ENCODE assay signal across 24 mouse cellular contexts in genomic region chr17:32195725-32196124, GRCm38 (mm10). TPM values are rescaled to one million over a fixed set of nuclear protein-coding genes. Genes with fewer than 3 reads are reported as not detected.
DNase-seq lines count a peak whose midpoint lies in the region; ATAC-seq and TF ChIP-seq lines count a peak whose summit lies in the region.
"Had no signal": no experiment of that assay in that cellular context is flagged by ENCODE, and none has a peak within 500 bp of the region (broad histone marks: within the 10 kb centered on the region; RNA-seq: fewer than 3 reads in every experiment).

No protein-coding gene starts in this region.

- WGBS in embryonic facial prominence, embryonic 15.5 days, result 77% methylated on average over 5 of the region's 5 CpGs
- WGBS in embryonic facial prominence, embryonic 10.5 days, result 93% methylated on average over 5 of the region's 5 CpGs

- no peak for DNase-seq in embryonic facial prominence, embryonic 10.5 days (ENCODE audit: low spot score)
- DNase-seq in G1E (ENCODE audit: low spot score), result peak; percentile 30
- DNase-seq in adrenal gland, postnatal 10 days, result no peak
- DNase-seq in cerebellum, adult 11-12 months, result no peak
- DNase-seq in adipocyte (ENCODE audit: low spot score), result no peak
- DNase-seq: adrenal gland, adult 8-10 months; adrenal gland, postnatal 36 days; cerebellum, adult 8-10 months; cerebellum, postnatal 10 days; cerebellum, postnatal 36 days; gastrocnemius, postnatal 25 days; kidney, adult 11 months had no signal

- H3K27ac ChIP-seq in embryonic facial prominence, embryonic 15.5 days (replicated peaks), result 0 out of 2 replicates have a peak overlapping the region, but pooled peaks have one; percentile 44
- no peak overlapping the region for H3K27ac ChIP-seq in embryonic facial prominence, embryonic 10.5 days (replicated peaks)
- H3K27ac ChIP-seq: embryonic facial prominence, embryonic 12.5 days; forebrain, embryonic 12.5 days; forebrain, embryonic 15.5 days; hindbrain, embryonic 10.5 days; hindbrain, embryonic 13.5 days; intestine, embryonic 15.5 days had no signal

- TF ChIP-seq CTCF in G1E (IDR thresholded peaks at IDR 0.05; ENCODE audit: low read depth, low read length), result no peak

- H3K36me3 ChIP-seq in embryonic facial prominence, embryonic 15.5 days, result peaks cover 55% of the 10 kb centered on the region
- peaks cover 57% of the 10 kb centered on the region for H3K36me3 ChIP-seq in embryonic facial prominence, embryonic 10.5 days (replicated peaks)
- peaks cover 66% of the 10 kb centered on the region for H3K36me3 ChIP-seq in G1E (replicated peaks)

- H3K4me3 ChIP-seq in embryonic facial prominence, embryonic 15.5 days (replicated peaks), result no peak overlapping the region
- no peak overlapping the region for H3K4me3 ChIP-seq in embryonic facial prominence, embryonic 10.5 days
- no peak overlapping the region for H3K4me3 ChIP-seq in G1E (ENCODE audit: low read depth, low read length)
- H3K4me3 ChIP-seq: embryonic facial prominence, embryonic 12.5 days; erythroblast, embryonic 14.5 days; forebrain, embryonic 12.5 days; forebrain, embryonic 15.5 days; hindbrain, embryonic 10.5 days; hindbrain, embryonic 13.5 days; intestine, embryonic 15.5 days had no signal

- ATAC-seq in embryonic facial prominence, embryonic 15.5 days (ENCODE audit: insufficient number of reproducible peaks, low FRiP score, low TSS enrichment, low read depth), result no peak
- no peak for ATAC-seq in G1E (ENCODE audit: extremely low read depth, insufficient number of reproducible peaks, low FRiP score, poor library complexity, severe bottlenecking)
- ATAC-seq in common myeloid progenitor, adult 5-6 weeks (replicated peaks; ENCODE audit: low read depth, poor library complexity, severe bottlenecking), result peak; percentile 40
- 0 out of 2 replicates have a peak, but pooled peaks have one; percentile 24 for ATAC-seq in megakaryocyte, adult 5-6 weeks (ENCODE audit: poor library complexity, severe bottlenecking)
- ATAC-seq: forebrain, embryonic 15.5 days; hindbrain, embryonic 16.5 days; intestine, embryonic 15.5 days had no signal

- H3K9me3 ChIP-seq in embryonic facial prominence, embryonic 15.5 days (replicated peaks), result no peaks in the 10 kb centered on the region
- no peaks in the 10 kb centered on the region for H3K9me3 ChIP-seq in embryonic facial prominence, embryonic 10.5 days
- H3K9me3 ChIP-seq in G1E (replicated peaks), result no peaks in the 10 kb centered on the region
- H3K9me3 ChIP-seq: embryonic facial prominence, embryonic 12.5 days; forebrain, embryonic 12.5 days; forebrain, embryonic 15.5 days; hindbrain, embryonic 10.5 days; hindbrain, embryonic 13.5 days; intestine, embryonic 15.5 days had no signal

- no peaks in the 10 kb centered on the region for H3K27me3 ChIP-seq in embryonic facial prominence, embryonic 15.5 days
- H3K27me3 ChIP-seq in embryonic facial prominence, embryonic 10.5 days (replicated peaks; ENCODE audit: low read depth, poor library complexity, severe bottlenecking), result peaks cover under 1% of the 10 kb centered on the region; the same call in 1 of the 2 replicates
- H3K27me3 ChIP-seq in G1E (ENCODE audit: insufficient read depth, low read length), result no peaks in the 10 kb centered on the region
- H3K27me3 ChIP-seq: embryonic facial prominence, embryonic 12.5 days; forebrain, embryonic 12.5 days; forebrain, embryonic 15.5 days; hindbrain, embryonic 13.5 days; intestine, embryonic 15.5 days had no signal

- no peak overlapping the region for H3K4me2 ChIP-seq in embryonic facial prominence, embryonic 15.5 days (replicated peaks)
- H3K4me2 ChIP-seq: embryonic facial prominence, embryonic 12.5 days; forebrain, embryonic 12.5 days; forebrain, embryonic 15.5 days; heart, embryonic 11.5 days; hindbrain, embryonic 13.5 days; intestine, embryonic 15.5 days had no signal

- H3K4me1 ChIP-seq in embryonic facial prominence, embryonic 15.5 days, result no peaks in the 10 kb centered on the region
- H3K4me1 ChIP-seq in embryonic facial prominence, embryonic 10.5 days, result no peaks in the 10 kb centered on the region
- H3K4me1 ChIP-seq in G1E (ENCODE audit: insufficient read depth, low read depth, low read length), result peaks cover 49% of the 10 kb centered on the region
- H3K4me1 ChIP-seq: embryonic facial prominence, embryonic 12.5 days; forebrain, embryonic 12.5 days; forebrain, embryonic 15.5 days; hindbrain, embryonic 10.5 days; hindbrain, embryonic 13.5 days; intestine, embryonic 15.5 days had no signal

- H3K9ac ChIP-seq in embryonic facial prominence, embryonic 15.5 days, result no peak overlapping the region
- H3K9ac ChIP-seq: embryonic facial prominence, embryonic 12.5 days; forebrain, embryonic 12.5 days; forebrain, embryonic 15.5 days; hindbrain, embryonic 13.5 days; intestine, embryonic 15.5 days had no signal

RNA-seq across cellular contexts. Expression of gene Ephx3, which starts 6.4 kb away (rescaled TPM):
- 10.3 and 11.9 TPM in 2 replicates for polyA plus RNA-seq in embryonic facial prominence, embryonic 15.5 days (2015; fragmentation: Nextera tagmentation; extraction: Ambion mirVana)
- polyA plus RNA-seq in embryonic facial prominence, embryonic 10.5 days (2016; fragmentation: Nextera tagmentation; extraction: Ambion mirVana), result 0.12 TPM in 1 of 2 replicates, not detected in the other
- total RNA-seq in G1E (2014; fragmentation: Nextera tagmentation), result 0.29 and 0.68 TPM in 2 replicates
- 0.23 and 0.38 TPM in 2 replicates for total RNA-seq in G1E (2017)
- 0.02 TPM in 1 of 2 replicates, not detected in the other for polyA plus RNA-seq in G1E (2012)
- not detected in 2 replicates for total RNA-seq in common myeloid progenitor, adult 5-6 weeks (2017)
- 0.07 and 0.23 TPM in 2 replicates for total RNA-seq in megakaryocyte, adult 5-6 weeks (2015)
- 0.20 TPM in 1 of 2 replicates, not detected in the other for total RNA-seq in megakaryocyte, adult 5-6 weeks (2017)
- total RNA-seq in adrenal gland, postnatal 10 days (2021), result under 1 TPM in 1 of 2 experiments, not detected in 1; 0.42 TPM
- polyA plus RNA-seq: erythroblast, embryonic 14.5 days; forebrain, embryonic 12.5 days; heart, embryonic 11.5 days had no signal

RNA-seq across cellular contexts. Expression of gene Notch3, which starts 29.1 kb away (rescaled TPM):
- 18.3 and 19.4 TPM in 2 replicates for polyA plus RNA-seq in embryonic facial prominence, embryonic 15.5 days (2015; fragmentation: Nextera tagmentation; extraction: Ambion mirVana)
- polyA plus RNA-seq in embryonic facial prominence, embryonic 10.5 days (2016; fragmentation: Nextera tagmentation; extraction: Ambion mirVana), result 23.7 and 24.5 TPM in 2 replicates
- total RNA-seq in G1E (2014; fragmentation: Nextera tagmentation) (3.3 and 4.4 TPM in 2 replicates), G1E (2017) (0.16 and 0.17 TPM in 2 replicates)
- 4.2 and 4.4 TPM in 2 replicates for polyA plus RNA-seq in G1E (2012)
- 0.05 and 0.18 TPM in 2 replicates for total RNA-seq in common myeloid progenitor, adult 5-6 weeks (2017)
- 0.18 TPM in 1 of 2 replicates, not detected in the other for total RNA-seq in megakaryocyte, adult 5-6 weeks (2015)
- 0.04 and 0.08 TPM in 2 replicates for total RNA-seq in megakaryocyte, adult 5-6 weeks (2017)
- 10 to 100 TPM; 24.9 to 31.7 TPM for total RNA-seq in adrenal gland, postnatal 10 days (2021)
- polyA plus RNA-seq: erythroblast, embryonic 14.5 days had no signal

Comparison
In these comparisons a context has a peak if more than half of its experiments do, and no peak if none do; other contexts are left out.
1. ATAC-seq: peak in common myeloid progenitor, adult 5-6 weeks (single experiment) and megakaryocyte, adult 5-6 weeks (single experiment); none in embryonic facial prominence, embryonic 15.5 days (single experiment) and G1E (single experiment).
2. RNA of gene Notch3, which starts 29.1 kb away (total RNA-seq): 24.9 to 31.7 TPM in adrenal gland, postnatal 10 days; 0.16 to 4.4 TPM in G1E, 0.05 to 0.18 TPM in common myeloid progenitor, adult 5-6 weeks and 0.04 to 0.18 TPM in megakaryocyte, adult 5-6 weeks; every median in the first group is over 4 times any median in the second.